Mouse (Mus musculus) kidney, postnatal 25 days (tissue): ENCODE data around the gene Stxbp4.

Experiments
- DNase-seq, 2 experiments: peaks; one replicate each; pipeline ENCODE4 v3.0.0; 2021; ENCODE audit warnings: mixed read lengths in 2 of 2

Stxbp4 gene

DNA sequence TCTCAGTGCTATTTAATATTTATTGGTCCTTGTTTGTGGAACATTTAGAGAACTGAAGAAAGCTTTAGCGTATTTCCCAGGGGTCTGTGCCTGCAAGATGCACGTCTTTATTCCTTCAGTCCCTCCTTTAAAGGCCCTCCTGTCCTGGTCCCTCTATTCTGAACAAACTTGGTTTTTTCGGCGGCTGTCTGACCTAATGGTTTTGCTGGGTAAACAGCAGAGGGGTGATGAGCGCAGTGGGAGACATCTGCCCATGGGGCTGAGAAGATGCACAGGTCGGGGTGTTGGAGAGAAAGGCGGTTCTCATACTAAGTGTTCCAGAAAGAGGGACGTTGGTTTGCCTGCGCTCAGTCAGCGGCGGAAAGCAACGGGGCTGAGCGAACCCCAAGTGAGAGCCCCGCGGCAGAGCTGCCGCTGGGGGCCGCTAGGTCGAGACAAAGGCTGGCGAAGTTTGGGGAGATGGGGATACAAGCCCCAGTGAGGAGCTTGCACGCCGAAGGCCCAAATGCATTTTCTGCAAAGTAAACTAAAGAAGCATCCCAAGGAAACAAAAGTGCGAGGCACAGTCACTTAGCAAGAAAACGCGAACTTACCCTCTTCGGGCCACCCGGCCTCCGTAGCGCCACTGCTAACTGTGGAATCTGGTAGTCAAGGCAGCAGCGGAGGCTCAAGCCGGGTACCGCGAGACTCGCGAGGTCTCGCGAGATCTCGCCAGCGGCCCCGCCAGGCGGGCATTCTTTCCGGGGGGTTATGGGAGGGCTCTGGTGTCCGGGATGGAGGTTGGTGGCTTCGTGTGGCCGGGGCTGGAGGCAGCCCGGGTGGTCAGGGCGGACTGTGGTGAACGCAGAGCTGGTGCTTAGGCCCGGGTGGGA, at the start of gene Stxbp4, which contains the start of gene Cox11:
Gene Stxbp4, minus strand, starts transcription at position 645 of the 872 bp plus-strand sequence.
Gene Cox11, plus strand, starts transcription at position 734 of the 872 bp plus-strand sequence.
- peak; percentile 94 to 98 for DNase-seq

DNA sequence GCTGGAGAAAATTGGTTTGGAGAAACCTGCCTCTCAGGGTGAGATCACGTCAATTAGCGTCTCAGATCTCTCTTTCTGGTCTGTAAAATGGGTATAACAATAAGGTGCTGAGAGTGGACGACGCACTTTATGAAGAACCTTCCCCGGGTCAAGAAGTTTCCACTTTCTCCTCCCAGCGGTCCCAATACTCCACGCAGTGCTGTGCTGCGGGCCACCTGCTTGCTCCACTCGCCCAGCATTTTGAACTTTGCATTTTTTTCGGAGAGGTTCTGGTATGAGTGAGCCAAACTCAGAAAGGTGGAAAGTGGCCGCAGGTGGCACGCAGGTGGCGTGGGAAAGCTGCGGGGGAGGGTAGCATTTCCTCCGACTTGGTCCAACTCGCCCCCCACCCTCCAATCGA, 49.2 kb upstream of the Stxbp4 start:
- DNase-seq = no peak

DNA sequence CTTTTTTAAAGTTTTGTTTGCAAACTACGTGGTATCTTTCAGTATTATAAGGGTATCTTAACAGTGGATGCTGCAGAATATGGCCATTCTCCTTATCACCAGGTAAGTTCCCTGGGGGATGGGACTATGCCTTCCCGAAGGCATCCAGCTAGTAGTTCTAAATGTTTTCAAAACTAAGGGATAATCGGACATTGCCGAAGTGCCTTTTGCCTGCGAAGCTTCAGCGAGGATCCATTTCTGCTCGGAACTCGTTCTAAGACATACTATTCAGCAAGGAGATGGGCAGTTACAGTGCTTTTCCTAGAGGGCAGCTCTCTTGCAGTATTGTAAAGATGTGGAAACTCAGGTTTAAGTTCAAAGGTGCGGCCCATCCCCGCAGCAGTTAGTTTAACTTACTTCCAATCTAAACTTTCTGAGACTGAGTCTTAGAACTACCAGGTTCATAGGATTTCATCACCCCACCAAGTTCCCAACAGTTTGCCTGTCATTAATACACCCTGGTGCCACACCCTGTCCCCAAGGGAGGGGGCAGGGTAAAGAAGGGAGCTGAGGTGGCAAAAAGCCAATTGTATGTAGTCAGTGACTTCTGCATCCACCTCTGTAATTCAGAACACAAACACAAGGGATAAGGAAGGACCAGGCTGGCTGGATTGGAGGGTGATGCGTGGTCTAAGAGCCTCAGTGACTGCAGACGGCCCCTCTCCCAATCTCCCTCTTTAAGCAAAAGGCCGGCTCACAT, 48.6 kb upstream of the Stxbp4 start:
- DNase-seq = peak in 1 of 2 experiments; percentile 36

DNA sequence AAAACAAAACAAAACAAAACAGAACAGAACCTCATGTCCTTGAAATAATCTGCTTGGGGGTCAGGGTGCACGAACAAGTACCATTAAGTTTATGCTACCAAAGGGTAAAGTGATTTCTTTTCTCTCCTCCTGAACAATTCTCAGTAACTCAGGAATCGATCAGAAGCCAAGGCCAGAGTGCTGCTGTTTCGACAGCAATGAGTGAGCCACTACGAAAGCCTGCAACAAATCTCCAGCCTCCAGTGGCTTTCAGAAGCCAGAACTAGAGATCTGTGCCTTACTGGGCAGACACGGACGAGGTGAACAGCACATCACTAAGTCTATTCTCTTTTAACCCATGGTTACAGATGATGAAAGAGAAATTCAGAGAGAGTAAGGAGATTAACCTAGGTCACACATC, 47.3 kb upstream of the Stxbp4 start:
- DNase-seq = no peak

DNA sequence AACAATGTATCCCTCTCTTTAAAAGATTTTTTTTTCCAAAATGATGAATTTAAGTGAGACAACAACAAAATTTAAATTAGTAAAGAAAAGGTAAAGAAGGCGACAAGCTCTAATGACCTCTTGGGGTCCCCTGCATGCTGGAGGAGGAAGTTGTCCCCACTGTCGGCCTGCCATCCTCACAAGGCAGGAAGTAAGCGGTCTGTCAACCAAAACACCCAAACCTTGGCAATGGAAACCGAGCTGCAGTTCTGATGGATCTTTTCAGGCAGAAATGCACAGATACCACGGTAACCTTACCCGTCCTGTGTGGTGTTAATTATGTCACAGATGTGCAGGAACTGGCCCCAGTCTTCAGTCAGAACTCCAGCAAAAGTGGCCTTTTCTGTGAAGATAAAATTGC, 46.9 kb upstream of the Stxbp4 start:
- DNase-seq = no peak

DNA sequence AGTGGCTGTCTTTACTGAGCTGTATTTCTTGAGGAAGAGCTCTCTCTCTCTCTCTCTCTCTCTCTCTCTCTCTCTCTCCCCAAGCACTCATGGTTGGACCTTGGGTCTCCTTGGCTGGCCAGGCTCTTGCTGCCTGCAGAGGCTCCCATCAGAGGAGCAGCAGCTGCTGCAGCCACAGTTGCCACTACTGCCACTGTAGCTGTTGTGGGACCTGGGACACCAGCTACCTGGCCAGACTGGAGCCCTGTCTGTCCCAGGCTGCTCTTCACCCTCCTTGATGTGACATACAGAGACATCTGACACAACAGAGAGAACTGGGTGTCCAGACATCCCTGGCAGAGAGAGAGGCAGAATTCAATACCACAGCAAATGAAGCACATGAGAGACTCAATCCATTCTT, 43.3 kb upstream of the Stxbp4 start:
- no peak for DNase-seq

DNA sequence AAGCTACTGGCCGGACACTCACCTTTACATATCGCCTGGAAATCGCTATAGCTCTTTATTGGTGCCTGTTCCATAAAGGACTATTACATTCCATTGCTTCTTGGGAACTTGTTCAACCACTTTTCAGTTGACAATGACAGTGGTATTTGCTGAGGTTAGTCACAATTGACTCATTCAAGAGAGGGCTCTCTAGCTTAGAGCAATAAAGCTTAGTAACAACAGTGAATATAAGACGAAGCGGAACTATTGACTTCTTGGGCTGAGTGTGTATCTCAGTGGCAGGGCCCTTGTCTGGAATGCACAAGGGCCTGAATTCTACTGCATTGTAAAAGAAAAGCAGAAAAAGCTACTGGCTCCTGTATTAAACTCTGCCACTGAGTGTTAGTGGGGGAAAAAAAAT, 40.7 kb upstream of the Stxbp4 start:
- no peak for DNase-seq

DNA sequence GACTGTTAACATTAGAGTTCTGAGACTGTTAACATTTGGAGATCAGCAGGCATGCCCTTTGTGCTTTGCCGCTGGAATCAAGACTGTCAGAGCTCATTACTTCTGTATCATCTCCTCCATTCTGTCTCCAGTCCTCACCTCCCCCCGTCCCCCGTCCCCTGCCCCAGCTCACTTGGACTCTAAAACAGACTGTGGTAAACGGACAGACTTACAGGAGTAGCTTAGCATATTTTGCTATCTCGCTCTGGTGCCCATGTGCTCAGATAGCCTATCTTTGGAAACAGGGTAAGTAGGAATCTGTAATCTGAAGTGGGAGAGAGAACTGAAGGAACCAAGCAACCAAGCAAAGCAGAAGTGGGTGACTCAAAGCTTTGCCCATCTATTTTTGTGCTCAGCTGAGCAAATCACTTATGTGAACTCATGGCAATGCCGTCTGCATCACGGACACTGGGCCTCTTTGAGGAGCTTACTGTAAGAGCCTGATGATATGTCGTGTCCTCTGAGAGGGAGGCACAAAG, 39.9 kb upstream of the Stxbp4 start:
- no peak for DNase-seq

DNA sequence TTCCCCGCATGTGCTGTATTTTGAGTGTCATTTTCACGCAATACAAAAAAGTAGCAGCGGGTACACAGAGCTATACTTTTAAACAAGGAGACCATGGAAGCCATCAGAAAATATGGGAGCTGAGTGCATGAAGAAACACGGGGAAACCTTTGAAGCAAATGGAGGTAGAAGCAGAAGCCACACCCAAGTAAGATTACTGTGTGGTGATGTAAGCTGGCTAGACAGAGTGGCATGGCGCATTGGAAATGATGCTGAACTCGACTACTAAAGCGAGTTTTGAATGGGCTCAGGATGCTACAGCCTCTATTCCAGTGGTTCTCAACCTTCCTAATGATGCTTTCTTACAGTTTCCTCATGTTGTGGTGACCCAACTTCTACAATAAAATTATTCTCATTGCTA, 39.1 kb upstream of the Stxbp4 start:
- no peak for DNase-seq

DNA sequence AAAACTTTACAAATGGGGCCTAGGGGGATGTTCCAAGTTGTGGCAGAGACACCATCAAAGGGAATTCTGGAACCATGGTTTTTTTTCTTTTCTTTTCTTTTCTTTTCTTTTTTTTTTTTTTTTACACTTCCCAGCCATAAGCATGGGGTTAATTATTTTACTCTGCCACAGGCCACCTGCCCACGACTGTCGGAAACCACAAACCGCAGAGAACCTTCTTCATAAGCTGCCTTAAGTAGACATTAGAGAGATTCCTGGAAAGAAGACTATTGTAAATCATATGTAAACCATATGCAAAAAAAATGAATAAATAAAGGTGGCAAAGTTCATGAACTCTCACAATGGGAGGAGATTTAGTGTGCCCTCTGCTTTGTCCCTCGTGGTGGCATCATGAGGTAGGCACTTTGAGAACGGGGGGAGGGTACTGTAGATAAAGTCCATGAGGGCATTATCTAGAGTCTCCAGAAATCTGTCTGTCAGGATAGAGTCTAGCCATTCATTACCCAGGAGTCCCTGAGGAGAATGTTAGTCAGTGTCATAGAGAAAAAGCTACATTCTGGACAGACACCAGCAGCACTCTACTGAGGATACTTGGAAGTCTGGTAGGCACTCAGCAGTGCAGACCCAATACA, 37.7 kb upstream of the Stxbp4 start:
- no peak for DNase-seq

DNA sequence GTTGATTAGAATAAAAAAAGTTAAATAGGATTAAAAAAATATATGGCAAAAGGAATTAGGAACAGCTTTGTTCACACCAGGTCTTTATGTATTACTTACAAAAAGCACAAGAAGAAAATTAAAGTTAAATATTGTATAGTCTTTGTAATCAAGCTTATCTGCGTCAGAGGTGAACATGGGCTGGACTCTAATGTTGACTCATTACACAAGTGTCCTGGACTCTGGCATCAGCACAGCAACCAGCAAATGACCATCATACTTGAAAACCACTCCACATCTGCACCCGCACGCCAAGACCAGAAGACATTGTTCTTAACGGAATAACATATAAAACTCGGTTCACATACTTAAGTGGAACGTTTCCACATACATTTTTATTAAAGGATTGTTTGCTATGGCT, 29.4 kb upstream of the Stxbp4 start:
- no peak for DNase-seq

DNA sequence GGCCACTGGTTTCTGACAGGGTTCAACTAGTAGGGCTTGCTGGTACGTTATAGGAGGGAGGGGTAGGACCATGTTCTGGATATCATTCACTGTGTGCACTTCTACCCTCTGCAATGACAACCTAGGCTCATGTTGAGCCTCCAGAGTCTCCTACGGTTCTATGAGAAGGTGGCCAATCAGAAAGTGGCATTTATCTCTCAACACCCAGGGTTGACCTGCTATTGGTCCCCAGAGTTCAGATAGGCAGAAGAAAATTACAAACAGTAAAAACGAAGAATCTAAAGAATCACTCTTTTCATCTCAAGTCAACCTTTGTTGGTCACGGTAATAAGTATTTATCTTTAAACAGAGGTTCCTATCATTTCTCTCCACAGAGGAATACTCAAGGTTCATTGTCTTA, 29.0 kb upstream of the Stxbp4 start:
- no peak for DNase-seq

DNA sequence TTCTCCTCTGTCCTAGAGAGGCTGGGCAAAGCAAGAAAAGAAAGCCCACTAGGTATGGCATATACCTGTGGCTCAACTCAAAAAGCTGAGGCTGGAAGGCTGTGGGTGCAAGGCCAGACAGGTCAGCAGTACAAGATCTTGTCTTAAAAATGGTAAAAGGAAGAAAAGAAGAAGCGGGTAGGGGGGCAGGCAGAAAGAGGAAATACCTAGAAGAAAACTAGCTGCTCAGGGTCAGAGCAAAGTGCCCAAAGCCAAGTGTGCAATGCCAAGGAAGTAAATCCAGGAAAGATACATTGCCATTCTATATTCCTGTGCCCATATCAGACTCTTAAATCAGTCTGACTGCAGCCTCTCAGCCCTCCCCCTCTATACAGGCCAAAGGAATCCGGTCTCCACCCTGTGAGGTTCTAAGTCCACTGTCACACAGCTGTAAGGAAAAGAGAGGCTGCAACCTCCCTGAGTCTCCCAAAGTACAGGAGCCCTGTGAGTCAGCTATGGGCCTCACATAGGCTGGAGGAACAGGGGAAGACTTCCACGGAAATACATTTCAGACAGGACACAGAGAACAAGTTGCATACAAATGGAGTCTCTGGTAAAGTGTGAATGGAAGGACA, 28.4 kb upstream of the Stxbp4 start:
- no peak for DNase-seq

DNA sequence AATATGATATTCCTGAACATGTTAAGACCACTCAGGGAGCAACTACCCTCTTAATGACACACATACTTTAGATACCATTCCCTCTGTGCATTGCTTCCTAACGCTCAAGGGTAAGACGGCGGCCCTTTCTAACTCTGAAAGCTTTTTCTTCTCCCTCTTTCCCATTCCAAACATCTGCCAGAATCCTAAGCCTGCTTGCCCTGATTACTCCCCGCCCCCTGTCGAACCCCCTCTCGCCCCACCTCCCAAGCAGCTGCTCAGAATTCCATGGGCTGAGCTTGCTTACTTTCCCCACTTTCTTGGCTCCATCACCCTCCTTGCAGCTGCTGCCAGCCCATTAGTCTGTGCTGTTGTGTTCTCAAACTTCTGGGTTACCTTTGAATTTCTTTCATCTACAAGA, 27.3 kb upstream of the Stxbp4 start:
- DNase-seq = peak; percentile 8 to 52

DNA sequence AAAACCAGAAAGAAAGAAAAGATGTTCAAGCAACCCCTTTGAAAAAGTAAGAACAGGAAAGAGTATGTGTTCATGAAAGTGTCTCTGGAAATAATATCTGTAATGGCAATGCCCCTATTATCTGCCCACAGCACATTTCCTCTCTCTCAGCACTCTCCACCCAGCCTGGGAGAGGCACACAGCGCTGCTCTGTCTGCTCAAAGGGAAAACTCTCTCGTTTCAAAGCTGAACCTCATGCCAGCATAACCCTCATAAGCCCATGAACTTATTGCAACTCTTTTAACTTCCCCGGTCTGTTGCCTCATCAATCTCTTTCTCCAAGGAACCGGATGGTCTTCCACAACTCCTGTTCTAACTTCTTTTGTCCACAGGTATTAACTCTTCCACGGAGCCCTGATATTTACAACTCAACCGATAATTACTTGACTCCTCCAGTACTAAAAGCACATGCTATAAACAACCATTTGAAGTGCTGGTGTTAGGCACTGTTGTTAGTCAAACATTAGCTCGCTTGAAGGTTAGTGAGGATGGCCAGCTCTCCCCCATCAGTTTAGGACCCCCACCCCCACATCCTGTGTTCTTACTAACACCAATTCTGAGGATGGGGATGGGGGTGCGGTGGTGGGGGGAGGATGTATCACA, 26.6 kb upstream of the Stxbp4 start:
- DNase-seq = no peak

DNA sequence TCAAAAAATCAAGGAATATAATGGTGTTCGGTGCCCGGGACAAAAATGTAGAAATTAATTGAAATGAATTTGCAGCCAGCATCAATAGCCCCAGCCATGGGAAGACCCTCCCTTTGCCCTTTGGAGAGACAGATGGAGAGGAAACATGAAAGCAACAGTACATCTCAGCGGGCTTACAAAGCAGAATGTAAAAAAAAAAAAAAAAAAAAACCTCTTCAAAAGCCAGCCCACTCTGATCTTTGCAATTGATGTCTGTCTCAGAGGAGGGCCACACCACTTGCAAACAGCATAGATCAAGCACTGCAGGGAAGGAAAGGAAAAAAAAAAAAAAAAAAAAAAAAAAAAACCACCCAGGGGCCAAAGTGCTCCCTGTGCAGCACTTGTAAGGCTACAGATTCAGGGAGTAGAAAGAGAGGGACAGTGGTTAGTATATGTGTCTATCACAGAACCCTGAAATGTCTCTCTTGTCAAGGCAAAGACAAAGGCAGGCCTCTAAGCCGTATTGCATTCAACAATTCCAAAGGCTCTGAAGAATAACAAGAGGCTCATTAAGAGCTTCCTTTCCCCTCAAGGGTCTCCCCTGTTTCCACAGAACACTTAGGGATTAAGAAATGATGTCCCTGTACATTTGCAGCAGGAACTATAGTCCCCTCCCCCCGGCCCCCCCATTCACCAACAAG, 25.9 kb upstream of the Stxbp4 start:
- no peak for DNase-seq

DNA sequence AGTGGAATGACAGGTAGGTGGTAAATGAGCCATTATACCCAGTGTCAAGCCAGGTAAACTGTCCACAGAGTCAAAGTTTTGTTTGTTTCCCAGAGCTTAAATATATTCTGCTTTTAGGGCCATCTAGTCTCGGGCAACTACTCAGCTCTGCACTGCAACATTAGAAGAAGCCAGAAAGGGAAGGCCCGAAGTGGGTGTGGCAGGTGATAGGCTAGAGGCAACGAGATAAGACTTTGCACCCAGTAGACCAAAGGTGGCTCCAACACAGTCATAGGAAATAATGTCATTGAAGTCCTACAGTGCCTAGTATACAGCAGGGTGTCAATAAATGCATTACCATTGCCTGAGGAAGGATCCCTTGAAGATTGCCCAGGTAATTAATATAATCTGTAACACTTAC, 25.2 kb upstream of the Stxbp4 start:
- DNase-seq = no peak

DNA sequence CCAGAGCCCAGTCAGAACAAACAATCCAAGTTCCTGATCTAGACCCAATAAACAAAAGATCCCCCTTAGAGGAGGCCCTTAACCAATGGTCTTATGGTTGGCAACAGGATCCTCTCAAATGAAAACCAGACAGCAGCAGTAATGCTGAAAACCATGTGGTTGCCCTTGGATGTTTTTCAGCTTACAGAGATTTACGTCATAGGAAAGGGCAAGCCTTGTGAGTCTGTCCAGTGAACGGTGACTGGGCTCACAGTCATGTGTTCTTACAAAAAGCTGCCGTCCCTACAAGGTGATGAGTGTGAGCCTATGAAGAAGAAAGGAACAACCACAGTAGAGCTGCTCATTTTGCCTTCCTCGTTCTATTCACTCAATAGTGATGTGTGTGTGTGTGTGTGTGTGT, 22.8 kb upstream of the Stxbp4 start:
- DNase-seq = no peak

DNA sequence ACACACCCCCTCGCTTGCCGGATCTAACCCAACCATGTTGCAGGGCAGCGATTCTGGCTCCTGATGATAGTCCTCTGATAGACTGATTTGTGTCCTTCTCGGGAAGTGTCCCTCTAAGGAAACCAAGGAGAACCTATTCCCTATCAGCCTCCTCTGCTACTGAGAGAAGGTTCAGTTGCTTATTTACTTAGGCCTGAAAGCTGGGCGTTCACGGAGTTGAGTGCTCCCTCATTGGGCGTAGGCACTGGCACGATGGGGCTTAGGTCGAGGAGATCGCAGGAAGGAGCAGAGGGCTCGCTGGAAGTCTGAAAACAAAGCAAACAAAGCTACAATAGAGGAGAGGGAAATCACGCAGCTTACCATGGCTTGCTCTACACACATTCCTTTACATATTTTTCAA, 19.6 kb upstream of the Stxbp4 start:
- no peak for DNase-seq

DNA sequence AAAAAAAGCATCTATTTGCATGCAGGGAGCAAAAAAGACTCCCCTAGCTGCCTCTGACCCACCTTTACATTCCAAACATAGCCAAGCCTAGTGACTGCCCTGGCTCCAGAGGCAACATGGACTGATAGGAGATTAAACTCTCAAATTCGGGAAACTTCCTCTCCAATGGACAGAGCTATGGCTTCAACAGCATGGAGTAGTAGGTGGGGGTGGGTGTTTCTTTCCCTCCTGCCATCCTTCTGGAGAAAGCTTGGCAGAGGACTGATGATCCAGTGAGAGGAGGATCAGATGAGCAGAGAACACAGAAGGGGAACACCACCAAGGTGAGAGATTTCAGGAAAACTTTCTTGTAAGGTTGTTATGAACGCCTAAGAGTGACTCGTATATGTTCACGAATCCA, 14.7 kb upstream of the Stxbp4 start:
- DNase-seq = no peak

DNA sequence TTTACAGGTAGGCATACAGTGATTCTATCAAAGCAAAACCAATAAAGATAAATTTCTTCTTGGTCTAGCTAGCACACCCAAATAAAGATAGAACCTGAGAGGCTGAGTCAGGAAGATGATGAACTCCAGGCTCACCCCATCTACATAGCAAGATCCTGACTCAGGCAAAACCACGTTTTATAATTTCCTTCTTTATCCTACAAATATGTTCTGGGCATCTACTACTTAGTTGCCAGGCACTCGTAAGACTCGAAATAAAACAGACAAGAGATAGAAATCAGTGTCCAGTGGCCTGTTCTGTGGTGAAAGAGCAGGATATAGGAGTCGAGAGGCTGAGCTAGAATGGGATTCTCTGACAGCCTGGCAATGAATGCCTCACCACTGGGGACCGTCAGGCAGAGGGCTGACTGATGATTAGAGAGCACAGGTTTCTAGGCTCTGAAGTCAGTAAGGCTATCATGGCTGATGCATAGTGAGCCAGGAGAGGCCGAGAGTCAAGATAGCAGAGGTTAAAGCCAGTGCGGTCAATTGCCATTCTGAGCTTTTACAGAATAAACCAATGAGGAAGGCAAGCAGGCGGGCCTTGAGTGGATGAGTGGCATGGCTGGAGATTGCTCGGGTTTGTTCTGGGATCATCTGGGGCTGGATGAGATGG, 12.5 kb upstream of the Stxbp4 start:
- no peak for DNase-seq
